Mouse (Mus musculus) olfactory bulb, adult 2 months (tissue): ENCODE data around the gene Ovol1.

Experiments
- CTCF ChIP-seq: fragments of 200-500 bp; IDR thresholded peaks from 2 replicates; pipeline ENCODE4 v1.5.1; 2012; ENCODE audit warnings: low read depth, mild to moderate bottlenecking, low read length, moderate library complexity; ENCODE audit not compliant: insufficient read depth
- POLR2A ChIP-seq: fragments of 200-500 bp; IDR thresholded peaks from 2 replicates; pipeline ENCODE4 v1.6.1; 2012; ENCODE audit warnings: mild to moderate bottlenecking, low read depth, low read length, moderate library complexity; ENCODE audit not compliant: insufficient read depth

DNA sequence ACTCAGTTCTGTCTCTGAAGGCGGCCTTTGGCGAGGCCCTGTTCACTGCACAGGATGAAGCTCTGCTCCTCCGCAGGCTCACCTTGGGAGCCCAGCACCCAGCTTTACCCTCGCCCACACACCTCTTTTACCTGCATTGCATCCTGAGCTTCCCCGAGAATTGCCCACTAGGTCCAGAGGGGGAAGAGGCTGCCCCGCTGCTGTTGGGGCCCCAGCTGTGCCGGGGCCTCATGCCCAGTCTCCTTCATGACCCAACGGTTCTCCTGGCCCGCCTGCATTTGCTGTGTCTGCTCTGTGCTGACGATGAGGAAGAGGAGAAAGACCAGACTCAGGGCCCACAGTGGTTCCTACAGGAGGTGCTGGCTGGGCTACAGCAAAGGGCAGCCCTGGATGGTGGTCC, 9.1 kb upstream of the Ovol1 start:
- TF ChIP-seq POLR2A (no peak), CTCF (no peak)
